Mouse (Mus musculus): Measurements from ENCODE around the gene Tagln2.

Tagln2 gene

GRCm38 (mm10) chr1:172481540-172482280 is 18.1 kb upstream of the Tagln2 start, which contains the start of gene Igsf9:
Gene Igsf9 (plus strand): TSS chr1:172481788.
- DNase-seq: peak; percentile 95 to 98

- DNase-seq: no peak
Measured at GRCm38 (mm10) chr1:172482518-172483360, 17.1 kb upstream of the Tagln2 start.

- DNase-seq: peak in 1 of 2 experiments; percentile 9
Measured at GRCm38 (mm10) chr1:172483361-172483660, 16.5 kb upstream of the Tagln2 start.

- DNase-seq: peak in 1 of 2 experiments; percentile 2
Measured at GRCm38 (mm10) chr1:172484236-172484635, 15.6 kb upstream of the Tagln2 start.

- DNase-seq: peak in 1 of 2 experiments; percentile 3
Measured at GRCm38 (mm10) chr1:172484671-172485070, 15.2 kb upstream of the Tagln2 start.

GRCm38 (mm10) chr1:172485821-172486220 is 14.0 kb upstream of the Tagln2 start:
- no peak for DNase-seq

GRCm38 (mm10) chr1:172486236-172486635 is 13.6 kb upstream of the Tagln2 start:
- DNase-seq: no peak

GRCm38 (mm10) chr1:172486651-172487050 is 13.2 kb upstream of the Tagln2 start:
- DNase-seq: no peak

- no peak for DNase-seq
Measured at GRCm38 (mm10) chr1:172487859-172488258, 12.0 kb upstream of the Tagln2 start.

- DNase-seq: no peak
Measured at GRCm38 (mm10) chr1:172488831-172489230, 11.0 kb upstream of the Tagln2 start.

GRCm38 (mm10) chr1:172489585-172490250 is 10.1 kb upstream of the Tagln2 start:
- DNase-seq: no peak

- DNase-seq: peak; percentile 75 to 84
Measured at GRCm38 (mm10) chr1:172490261-172490661, 9.6 kb upstream of the Tagln2 start.

GRCm38 (mm10) chr1:172492047-172492446 is 7.8 kb upstream of the Tagln2 start:
- DNase-seq: no peak

- DNase-seq: no peak
Measured at GRCm38 (mm10) chr1:172493516-172493915, 6.3 kb upstream of the Tagln2 start.

- no peak for DNase-seq
Measured at GRCm38 (mm10) chr1:172496030-172496429, 3.8 kb upstream of the Tagln2 start.

- DNase-seq: no peak
Measured at GRCm38 (mm10) chr1:172497428-172497827, 2.4 kb upstream of the Tagln2 start.

GRCm38 (mm10) chr1:172500451-172501370 is 864 bp downstream of the Tagln2 start:
- DNase-seq: peak; percentile 35 to 52

- DNase-seq: peak; percentile 81 to 84
Measured at GRCm38 (mm10) chr1:172501371-172502144, 1.7 kb downstream of the Tagln2 start.

- DNase-seq: peak; percentile 28 to 50
Measured at GRCm38 (mm10) chr1:172502145-172503110, 2.6 kb downstream of the Tagln2 start.

Measured in thymus, postnatal 36 days (tissue).